Mouse (Mus musculus) left cerebral cortex, adult 9 months (tissue): ENCODE measurements at regions not wholly inside any gene's neighbourhood (a gene's known extent, or its start where the extent isn't known, plus 50 kb on each side); places are given as distances from the start of the nearest gene placed in this dataset.

ENCODE experiments used
- DNase-seq, 2 experiments: peaks; one replicate each; pipeline ENCODE4 v3.0.0; 2022; ENCODE audit warnings: low spot score in 2 of 2

- DNase-seq = peak in 1 of 2 experiments; percentile 33
Measured at GRCm38 (mm10) chr14:29869930-29870329, 98.2 kb upstream of the Selenok start.

GRCm38 (mm10) chr14:29876668-29877067, 91.4 kb upstream of the Selenok start:
- DNase-seq = no peak

- DNase-seq = peak; percentile 47 to 70
Measured at GRCm38 (mm10) chr14:29877671-29878422, 90.3 kb upstream of the Selenok start.

- no peak for DNase-seq
Measured at GRCm38 (mm10) chr14:29878423-29878800, 89.7 kb upstream of the Selenok start.

DNA sequence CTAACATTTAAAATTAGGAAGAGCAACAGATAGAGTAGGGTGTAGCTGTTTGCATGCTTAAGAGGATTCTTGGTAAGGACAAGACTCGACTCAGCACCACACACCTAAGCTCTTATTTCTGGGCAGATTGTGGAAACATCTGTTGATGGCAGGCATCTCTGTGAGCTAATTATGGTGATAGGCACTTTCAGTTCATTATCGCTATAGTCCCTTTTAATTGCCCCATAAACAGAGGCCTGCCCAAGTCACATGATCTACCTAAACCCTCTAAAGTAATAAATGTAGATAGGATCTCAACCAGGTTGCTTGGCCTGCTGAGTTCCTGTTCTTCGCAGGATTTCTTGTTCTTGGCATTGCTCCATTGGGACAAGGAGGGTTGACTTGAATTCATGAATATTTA, 88.8 kb upstream of the Selenok start:
- no peak for DNase-seq

DNA sequence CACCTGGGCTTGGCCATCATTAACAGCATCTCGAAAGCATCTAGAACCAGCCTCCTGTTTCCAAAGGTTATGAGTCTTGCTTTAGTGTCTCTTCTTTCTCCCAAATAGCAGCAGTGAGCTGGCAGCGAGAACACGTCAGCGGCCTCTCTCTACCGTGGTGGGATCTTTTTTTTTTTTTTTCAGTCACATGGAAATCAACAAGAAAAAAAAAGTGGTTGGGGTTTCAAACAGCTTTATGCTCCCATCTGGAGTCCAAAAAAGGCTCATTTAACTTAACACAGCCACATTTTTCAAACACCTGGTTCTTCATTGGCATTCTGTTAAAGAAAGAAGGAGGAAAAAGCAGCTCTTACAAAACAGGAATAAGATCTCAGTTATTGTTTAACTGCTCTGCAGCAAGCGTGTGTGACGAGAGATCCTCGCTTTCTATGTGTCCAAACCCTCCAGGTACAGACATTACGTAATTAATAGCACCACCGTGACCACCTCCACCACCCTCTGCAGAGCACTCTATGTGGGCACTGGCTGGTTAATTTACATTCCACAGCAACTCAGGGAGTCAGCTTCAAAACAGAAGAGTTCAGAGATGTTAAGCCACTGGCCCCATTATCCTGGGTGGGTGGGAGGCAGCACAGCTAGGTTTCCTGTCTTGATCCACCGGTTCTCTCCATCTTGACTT, 85.3 kb upstream of the Selenok start:
- DNase-seq = peak in 1 of 2 experiments; percentile 57

DNA sequence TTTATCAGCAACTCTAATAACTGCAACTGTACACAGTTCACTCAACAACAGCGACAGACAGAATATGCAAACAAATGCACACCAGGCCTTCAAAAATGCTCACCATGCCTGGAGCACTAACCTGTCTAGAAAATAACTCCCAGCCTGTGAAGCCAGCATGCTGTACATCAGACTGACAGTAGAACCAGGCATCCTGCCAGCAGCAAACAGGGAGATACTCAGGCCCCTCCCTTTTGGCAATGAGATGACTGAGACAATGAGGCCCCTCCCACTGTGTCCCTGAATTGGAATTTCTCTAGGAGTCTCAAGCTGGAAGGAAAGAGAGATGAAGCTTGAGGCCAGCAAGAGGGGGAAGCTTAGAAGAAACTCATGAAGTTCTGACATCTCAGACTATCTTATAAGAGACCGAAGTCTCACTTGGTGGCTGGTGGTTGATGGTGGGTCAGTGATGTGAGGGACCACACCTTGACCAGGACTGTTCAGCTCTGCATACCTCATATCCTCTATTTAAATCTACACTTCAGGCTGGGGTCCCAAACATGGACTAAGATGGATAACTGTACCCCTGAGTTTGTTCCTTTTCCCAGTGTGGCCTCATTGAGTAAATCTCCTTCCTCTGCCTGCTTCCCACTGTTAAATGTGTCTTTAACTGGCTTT, 72.6 kb upstream of the Selenok start:
- no peak for DNase-seq

DNA sequence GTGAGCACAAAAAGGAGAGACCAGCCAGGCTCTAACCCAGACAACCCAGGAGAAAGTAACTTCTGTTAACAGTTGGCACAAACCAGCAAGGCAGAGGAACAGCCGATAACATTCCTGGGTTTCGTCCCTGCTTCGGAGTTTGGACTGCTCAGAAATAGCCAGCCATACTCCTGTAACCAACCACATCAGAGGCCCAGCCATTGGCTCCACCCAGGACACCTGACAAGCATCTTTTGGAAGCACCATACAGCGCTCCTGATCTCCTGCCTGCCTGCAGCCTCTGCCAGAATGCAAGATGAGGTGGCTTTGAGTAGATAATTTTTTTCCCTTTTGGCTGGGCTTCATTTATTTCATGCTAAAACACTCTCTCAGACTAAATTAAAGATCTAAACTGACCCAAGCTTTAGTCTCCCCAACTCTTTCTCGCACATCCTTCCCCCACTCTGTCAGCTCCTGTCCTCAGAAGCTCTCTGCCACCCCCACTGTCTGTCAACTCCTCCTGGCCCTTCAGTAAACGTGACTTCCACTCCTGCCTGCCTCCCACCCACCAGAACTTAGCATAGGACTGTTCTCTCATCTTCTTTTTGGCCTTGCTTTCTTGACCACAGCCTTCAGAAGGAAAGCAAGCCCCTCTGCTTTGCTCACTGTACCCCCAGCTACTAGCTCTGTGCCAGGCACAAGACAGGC, 72.0 kb upstream of the Selenok start:
- DNase-seq = no peak

GRCm38 (mm10) chr14:29900931-29901330, 67.2 kb upstream of the Selenok start:
- no peak for DNase-seq

DNA sequence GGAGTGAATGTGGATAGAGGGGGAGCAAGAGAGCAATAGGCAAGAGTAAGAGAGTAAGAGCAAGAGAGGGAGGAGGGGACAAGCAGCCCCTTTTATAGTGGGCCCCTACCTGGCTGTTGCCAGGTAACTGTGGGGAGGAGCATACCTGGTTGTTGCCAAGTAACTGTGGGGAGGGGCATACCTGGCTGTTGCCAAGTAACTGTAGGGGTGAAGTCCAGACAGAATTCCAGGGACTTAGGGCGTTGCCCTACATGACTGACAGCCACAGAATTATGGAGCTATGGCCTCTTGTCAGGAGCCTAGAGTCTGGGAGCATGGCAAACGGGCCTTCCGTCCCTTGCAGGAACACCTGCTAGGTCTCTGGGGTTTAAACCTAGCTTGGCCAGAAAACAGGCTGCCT, 64.5 kb upstream of the Selenok start:
- no peak for DNase-seq

DNA sequence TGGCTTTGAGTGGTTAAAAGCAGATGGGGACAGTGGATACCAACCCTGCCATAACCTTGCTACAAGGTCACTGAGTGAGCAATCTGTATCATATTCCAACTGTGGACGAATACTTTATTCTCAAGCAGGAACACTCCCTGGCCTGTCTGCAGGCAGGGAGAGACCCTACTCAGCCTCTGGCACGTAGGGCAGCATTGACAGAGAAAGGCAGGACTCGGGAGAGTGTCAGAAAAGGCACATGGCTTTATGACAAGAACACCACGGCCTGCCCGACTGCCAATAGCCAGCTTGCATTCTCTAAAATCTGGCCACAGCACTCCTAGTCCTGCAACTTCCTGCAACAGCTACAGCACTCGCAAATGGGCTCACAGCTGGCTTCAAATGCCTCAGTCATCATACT, 63.3 kb upstream of the Selenok start:
- DNase-seq = no peak

DNA sequence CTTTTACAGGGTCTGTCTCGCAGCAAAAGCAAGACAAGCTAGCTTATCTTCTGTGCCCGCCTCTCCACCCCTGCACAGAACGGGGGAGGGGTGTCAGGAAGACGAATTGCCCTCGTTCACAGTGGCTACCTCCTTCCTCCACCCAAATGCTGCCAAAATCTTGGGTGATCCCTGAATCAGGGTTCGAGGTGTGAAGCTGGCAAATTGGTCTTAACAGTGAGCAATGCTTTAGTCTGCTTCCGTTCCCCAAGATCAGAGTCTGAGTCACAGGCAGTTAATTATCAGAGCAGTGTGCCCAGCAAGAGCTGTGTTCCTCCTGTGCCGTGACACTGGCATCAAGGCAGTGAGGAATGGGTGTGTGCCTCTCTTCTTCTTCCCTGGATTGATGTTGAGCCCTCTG, 58.4 kb upstream of the Selenok start:
- no peak for DNase-seq
